Mouse (Mus musculus): ENCODE measurements around the gene Lpar3.

- TF ChIP-seq GATA1 (IDR thresholded peaks at IDR 0.05; ENCODE audit: borderline replicate concordance, low read length) = no peak
- TF ChIP-seq FLI1 (IDR thresholded peaks at IDR 0.05; ENCODE audit: low read length) = no peak
Measured at GRCm38 (mm10) chr3:146262536-146262935, 41.8 kb downstream of the Lpar3 start.
